Mouse (Mus musculus): ENCODE measurements around the gene Eps15.

DNA sequence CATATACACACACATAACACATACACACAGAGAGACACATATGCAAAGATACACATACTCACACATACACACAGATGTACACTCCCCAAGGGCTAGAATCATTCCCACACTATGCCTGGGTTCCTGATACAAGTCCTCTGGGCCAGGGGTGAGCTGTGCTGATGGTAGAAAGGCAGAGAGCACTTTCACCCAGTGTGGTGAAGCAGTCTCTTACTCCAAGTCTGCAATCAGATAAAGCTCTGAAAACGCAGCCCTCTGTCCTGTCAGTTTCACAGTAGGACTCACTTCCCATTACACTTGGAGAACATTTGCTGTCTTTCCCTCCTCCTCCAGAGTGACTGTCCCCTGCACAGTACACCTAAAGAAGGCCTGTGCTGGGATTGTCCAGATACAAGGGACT is 147.0 kb downstream of the Eps15 start:
- TF ChIP-seq CTCF (IDR thresholded peaks at IDR 0.05; ENCODE audit: extremely low read depth, insufficient read depth, insufficient read length, insufficient replicate concordance) (no peak), POLR2A (IDR thresholded peaks at IDR 0.05; ENCODE audit: low read depth, low read length) (no peak)
